Mouse (Mus musculus): Measurements from ENCODE around the gene Tmppe.

- no peak for TF ChIP-seq CTCF (IDR thresholded peaks at IDR 0.05; ENCODE audit: low read depth, low read length)
- TF ChIP-seq POLR2A (IDR thresholded peaks at IDR 0.05; ENCODE audit: extremely low read depth, insufficient read depth, low read length), result no peak
Measured at GRCm38 (mm10) chr9:114440548-114440947, 39.6 kb downstream of the Tmppe start.

All from liver, adult 2 months (tissue).